Mouse (Mus musculus) adrenal gland, postnatal 4 days (tissue): ENCODE results near the gene Lyrm9. TPM values are rescaled to one million over a fixed set of nuclear protein-coding genes. Genes with fewer than 3 reads are reported as not detected.

ENCODE experiments used
- DNase-seq, 2 experiments: peaks; one replicate each; pipeline ENCODE4 v3.0.0; 2021 to 2022; ENCODE audit warnings: low spot score in 2 of 2, mixed read lengths in 2 of 2
- total RNA-seq, 2 experiments: library from RNA; stranded (reverse); gene quantifications; 2 replicates each; pipeline ENCODE4 v1.2.3; 2021

Gene Lyrm9
- total RNA-seq, 2 experiments from 2014 or later = 24.2 to 28.6 TPM

DNA sequence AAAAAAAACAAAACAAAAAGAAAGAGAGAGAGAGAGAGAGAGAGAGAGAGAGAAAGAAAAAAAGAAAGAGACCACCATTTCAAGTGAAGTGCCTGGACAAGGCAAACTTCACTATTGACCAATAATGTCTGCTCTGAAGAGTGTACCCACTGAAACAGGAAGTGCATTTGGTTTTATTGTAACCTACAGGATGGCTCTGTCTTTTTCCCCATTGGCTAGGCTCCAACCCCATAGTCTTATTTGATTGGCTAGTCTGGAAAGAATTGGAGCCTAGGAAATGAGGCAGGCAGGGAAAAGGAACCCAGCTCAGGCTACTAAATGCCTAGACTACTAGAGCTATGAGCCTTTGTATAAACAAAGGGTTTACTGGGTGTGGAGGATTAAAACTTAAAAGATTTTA is 17.0 kb upstream of the Lyrm9 start:
- DNase-seq = no peak

DNA sequence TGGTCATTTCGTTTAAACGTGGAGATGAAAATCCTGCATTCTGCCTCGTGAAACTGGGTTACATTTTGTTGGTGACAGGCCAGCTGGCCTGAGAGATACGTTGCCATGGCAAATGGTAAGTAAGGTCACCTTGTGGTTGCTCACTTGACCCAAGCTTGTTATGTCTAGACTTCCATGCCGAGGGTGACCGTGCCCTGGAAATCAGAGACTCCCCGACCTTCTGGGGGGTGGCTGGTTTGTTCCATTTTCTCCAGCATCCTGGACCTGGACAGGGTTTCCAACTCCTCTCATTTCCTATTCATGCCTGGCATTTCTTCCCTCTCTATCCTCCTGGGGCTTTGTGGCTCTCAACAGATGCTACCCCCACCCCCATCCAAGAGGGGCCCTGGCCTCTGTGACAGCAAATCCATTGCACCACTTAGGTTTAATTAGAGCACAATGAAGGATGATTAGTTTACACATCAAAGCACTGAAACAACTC is 11.9 kb upstream of the Lyrm9 start:
- DNase-seq = no peak

DNA sequence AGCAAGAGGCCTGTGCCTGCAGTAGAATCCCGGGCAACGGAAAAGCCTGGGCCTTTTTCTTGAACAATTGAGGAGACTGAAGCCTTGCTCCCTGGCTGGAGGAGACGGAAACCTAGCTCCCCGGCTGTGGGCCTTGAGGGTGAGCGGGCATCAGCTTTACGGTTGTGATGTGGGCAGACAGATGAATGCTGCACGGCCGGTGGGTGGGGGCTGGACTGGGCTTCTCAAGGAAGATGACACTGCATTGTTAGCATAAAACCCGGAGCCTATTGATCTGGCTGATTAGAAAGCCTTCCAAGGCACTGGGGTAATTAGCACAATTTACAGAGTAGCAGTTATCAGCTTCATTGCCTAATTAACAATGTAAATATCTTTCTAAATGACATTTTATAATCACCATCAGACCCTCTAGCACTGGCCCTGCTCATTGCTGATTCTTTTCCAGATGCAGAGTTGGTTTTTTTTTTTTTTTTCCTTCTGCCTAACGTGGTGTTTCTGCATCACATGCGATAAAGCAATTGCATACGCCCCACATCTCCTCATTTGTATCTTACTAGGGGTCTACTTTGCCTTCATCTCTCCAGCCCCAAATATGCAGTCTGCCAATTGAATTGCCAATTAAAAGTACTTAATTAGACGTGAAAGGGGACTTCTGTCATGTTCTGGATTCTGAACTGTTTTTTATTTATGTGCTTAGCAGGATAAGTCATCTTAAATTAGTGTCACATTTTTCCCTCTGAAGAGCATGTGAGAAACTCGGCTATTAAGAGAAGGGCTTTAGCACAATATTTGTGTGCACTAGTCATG is 10.2 kb upstream of the Lyrm9 start:
- DNase-seq = no peak

DNA sequence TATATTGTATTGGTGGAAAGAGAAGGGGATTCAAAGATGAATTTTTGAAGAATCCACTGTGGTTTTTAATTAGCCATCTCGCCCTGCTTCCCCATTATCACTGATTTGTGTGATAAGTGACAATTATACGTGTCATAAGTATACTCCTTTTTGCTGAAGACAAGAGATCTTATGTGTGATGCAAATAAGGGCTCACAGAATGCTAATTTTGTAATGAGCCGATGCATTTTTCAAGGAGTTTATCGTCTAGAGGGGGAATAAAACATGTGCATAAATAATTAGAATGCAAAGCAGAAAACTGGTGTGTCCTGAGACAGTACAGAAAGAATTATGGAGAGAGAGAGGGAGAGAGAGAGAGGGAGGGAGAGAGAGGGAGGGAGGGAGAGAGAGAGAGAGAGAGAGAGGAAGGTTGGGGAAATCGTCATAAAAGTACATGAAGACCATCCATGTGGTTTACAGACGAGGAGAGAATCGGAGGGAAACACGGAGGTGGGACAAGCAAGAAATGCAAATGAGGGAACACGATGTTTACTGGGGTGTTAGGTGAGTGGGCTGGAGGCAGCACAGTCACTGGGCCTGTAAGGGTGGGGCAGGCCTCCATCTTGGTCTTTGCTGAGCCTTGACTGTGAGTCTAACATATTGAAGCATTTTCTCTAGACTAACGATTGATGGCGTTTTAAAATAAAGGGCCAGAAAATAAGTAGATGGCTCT is 8.9 kb upstream of the Lyrm9 start:
- no peak for DNase-seq

DNA sequence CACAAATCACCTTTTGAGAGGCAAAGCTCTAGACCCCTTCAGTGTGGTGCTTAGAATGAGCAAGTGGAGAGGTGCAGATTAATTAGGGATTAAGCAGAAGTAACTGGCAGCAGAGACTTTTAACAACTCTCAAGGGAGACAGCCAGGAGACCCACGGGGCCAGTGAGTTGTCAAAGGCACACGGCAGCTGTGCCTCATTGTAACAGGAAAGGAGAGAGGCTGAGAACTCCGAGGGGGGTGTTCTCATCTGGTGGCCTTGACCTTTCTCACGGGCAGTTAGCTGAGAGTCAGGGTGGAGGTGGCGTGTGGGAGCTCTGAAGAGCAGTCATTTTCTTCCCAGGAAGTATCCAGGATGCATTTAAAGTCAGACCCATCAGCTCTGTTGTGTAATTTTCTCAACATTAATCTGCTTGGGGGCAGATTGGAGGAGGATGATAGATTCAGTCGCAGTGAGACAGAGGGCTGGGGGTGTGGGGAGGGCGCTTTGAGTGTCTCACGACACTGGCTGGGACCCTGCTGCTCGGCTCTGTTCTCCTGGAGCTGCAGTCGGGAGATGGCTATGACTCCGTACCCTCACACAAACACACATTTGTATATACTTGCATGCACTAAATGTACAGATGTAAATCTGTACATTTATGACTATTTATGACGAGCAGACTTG is 5.9 kb upstream of the Lyrm9 start:
- DNase-seq = no peak

DNA sequence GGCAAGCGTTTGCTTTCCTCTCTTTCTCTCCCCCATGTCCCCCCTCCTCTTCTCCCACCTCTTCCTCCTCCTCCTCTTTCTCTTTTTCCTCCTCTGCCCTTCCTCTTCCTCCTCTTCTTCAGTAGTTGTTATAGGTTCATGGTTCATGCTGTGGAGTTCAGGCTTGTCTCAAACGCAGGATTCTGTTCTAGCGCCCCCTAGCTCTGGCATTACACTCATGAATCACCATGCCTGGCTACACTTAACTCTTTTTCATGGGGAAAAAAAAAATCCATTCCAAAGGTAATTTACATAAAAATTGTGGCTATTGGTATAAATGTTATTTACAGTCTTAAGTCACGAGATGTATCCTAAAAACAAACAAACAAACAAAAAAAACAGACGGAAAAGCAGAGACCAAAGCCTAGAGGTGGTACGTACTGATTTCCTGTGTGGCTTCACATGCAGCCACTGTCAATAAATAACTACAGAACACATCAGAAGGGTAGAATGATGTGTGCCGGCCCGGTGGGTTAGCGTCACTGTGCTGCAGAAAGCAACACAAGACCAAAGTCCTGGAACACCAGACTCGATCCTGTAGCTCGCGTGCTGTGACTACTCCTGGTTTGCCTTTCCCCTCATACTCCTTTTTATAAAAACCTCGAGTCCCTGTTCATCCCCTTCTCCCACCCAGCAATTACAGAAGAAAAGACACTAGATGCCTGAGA is 3.4 kb upstream of the Lyrm9 start:
- DNase-seq = no peak

DNA sequence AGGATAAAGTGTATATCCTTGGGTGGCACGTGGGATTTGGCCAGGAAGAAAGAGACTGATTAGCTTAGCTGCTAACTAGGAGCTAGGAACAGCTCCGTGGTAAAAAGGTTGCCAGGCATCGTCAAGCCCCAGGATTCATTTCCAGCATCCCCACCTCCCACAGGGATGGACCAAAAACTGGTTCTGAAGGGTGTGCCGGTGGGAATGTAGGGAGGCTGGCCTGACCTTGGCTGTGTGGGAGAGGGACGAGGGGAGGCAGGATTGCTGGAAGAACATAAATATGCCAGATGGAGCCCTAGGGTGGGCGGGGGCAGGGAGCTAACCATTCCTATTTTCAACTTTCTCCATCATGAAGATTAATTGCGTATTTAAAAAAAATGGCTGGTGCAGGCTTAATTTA is 1.2 kb downstream of the Lyrm9 start:
- DNase-seq = no peak

DNA sequence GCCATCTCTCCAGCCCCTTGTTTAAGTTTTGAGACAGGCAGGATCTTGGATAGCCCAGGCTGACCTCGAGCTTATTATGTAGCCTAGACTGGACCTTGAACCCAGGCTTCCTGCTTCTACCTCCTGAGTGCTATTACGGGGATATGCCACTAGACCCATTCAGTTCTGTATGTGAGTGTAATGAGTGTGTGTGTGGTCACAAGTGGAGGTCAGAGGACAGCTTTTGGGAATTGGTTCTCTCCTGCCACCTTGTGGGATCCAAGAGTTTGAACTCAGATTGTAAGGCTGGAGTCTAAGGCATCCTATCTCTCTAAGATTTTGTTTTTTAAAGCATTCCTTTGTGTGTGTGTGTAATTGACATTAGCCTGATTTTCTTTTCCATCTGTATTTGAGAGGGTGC is 2.0 kb downstream of the Lyrm9 start:
- no peak for DNase-seq

DNA sequence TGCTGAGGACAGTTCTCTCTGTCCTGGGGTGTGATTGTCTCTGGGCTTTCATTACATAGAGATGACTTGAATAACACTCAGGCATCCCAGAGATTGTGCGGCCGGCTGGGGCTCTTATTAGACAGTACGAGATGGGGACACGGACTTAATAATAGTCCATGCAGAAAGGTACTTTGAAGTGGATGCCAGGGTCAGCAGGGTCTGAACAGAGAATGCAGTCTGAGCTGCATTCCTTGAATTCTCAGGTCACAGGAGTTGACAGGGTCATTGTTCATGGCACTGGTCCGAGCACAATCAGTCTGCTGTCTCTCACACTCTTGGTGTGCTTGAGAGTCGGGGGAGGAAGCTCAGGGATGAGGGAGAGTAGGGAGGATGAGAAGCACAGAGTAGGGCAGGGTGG is 3.0 kb downstream of the Lyrm9 start:
- no peak for DNase-seq

DNA sequence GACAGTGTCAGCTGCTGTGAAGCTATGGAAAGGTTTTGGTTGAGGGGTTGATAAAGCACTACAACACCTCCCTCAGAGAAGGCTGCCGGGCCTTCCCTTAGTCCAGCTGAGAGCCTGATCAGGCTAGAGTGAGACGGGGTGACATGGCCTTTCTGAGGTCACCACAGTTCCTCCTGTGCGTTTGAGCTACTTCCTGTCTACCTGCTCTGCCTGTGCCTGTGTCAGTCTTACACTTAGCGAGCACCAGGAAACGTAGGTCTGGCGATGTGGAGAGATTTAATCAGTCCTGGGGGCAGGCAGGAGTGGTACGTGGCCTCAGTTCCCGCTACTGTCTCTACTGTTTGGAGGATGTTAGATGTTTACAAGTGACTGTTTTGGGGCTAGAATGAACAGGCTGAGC is 3.8 kb downstream of the Lyrm9 start:
- DNase-seq = no peak

DNA sequence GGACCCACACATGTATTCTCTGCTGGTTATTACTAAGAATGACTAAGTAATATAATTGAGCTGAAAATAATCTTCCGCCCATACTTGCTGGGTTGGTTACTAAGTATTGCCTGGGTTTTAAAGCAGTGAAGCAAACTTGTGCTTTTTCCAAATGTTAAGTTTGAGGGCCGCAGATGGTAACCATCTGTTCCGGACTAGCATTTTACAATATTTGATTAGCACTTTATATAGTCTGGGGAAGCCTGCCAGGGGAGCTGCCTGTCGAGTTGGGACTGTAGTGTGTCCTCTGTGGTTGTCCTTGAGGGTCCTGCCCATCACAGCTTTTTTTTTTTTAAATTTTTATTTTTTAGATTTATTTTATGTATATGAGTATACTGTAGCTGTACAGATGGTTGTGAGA is 5.3 kb downstream of the Lyrm9 start:
- no peak for DNase-seq

DNA sequence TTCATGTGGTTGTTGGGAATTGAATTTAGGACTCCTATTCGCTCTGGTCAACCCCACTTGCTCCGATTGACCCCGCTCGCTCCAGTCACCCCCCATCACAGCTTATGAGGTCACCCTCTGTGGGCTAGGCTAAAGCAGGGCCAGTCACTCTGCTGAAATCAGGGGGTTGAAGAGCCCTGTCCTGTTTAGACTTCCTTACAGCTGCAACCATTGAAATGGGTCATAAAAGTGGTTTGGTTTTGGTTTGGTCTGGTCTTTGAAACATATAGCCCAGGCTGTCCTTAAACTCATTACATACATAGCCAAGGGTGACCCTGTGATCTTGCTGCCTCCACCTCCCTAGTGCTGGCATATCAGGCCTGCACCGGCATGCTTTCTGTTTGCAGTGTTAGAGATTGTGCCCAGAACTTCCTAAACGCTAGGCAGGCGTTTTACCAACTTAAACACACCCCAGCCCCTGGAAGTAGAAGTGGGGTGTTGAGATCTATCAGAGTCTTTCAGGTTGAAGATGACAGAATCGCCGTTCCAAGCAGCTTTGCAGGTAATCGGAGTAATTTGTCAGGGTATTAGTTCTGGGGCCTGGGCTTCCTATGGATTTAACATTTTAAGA is 5.8 kb downstream of the Lyrm9 start:
- no peak for DNase-seq

DNA sequence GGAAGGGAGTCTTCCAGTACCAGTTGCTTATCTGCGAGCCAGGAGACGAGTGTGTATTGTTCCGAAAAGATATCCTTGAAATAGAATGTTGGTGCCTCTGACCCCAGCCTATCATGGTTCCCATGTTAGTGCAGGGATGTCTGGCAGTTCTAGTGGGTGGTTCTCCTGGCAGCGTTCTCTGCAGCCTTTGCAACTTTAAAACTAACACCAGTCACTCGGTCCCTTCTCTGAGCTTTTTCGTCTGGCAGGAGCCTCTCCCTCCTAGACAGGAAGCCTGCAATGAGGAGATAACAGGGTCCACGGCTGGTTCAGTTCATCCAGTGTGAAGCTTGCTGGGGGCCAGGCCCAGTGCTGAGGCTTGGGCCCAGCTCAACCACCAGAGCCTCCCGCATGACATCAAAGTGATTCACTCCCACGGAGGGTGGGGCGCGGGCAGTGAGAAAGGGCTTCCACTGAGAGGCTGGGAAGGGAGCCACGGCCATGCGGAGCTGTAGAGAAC is 6.5 kb downstream of the Lyrm9 start:
- DNase-seq = peak in 1 of 2 experiments; percentile 22

DNA sequence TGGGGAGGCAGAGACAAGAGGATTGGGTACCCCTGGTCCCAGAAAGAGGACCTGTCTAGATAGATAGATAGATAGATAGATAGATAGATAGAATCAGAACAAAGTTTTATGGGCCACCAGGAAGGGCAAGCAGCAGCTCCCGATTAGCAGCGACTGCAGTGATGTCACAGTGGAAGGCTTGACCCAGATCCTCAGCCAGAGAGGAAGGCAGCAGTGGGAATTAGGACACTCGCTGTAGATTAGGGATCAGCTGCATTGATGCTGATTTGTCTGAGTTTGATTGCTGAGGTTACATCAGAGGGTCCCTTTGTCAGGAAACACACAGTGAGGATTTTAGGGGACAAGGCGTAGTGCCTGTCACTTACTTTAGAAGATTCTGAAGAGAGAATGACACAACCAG is 10.1 kb downstream of the Lyrm9 start:
- DNase-seq = no peak

DNA sequence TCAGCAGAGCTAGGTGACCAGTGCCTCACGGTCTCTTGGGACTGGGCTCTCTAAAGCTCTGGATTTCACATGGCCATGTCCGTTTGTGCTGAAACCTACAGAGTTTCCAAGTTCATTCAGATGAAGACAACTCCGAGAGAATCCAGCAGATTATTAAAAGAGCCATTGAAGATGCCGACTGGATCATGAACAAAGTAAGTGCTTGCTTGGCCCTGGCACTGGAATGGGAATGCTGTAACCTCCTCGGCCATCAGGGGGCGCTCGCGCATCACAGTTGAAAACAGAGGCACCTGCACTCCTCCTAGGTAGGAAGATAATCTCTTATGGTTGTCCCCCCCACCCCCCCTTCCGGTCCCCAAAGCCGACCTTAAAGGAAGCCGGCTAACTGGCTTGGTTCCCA is 11.6 kb downstream of the Lyrm9 start:
- DNase-seq = peak; percentile 47 to 55

DNA sequence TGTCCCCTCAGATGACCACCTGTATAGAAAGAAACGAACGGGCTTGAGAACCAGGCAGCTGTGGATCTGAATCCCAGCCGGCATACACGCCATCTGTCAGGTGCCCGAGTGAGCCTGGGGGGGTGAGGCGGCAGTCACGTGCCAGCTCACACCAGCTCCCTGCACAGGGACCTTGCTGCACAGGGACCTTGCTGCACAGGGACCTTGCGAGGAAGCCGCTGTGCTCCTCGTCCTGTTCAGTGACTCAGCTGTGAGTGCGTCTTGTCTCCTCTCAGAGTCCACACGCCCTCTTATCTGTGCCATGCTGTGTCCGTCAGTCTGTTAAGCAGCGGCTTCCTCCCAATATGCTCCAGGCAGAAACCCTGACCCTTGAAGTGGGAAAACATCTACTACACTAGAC is 13.1 kb downstream of the Lyrm9 start:
- no peak for DNase-seq

DNA sequence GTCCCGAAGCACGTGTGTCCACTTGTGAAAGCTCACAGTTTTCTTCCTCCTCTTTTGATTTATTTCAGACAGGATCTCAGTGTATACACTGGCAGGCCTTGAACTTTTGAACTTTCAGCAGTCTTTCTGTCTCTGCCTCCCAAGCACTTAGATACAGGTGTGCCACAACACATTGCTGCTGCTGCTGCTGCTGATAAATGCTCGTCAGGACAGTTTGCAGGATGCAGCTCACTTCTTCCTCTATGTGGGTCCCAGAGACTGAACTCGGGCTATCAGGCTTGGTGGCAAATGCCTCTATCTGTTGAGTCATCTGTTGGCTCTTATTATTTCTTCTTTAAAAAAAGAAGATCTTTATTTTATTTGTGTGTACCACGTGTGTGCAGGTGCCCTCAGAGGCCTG is 13.8 kb downstream of the Lyrm9 start:
- no peak for DNase-seq

DNA sequence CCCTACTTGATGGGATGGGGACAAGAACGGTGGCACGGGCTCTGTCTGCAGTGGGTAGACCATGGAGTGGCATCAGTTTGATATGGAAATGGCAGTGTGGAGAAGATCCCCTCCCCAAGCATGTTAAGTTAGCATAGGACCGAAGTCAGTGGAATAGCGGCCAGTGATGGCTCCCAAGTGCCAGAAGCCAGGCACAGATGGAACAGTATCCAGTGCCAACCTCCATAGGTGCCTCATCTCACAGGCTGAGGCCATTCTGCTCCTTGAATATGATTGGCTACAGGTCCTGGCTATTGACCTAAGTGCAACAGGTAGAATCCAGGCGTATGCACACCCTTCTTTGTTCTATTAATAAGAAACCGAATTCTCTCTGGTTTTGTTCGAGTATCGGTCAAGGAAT is 15.6 kb downstream of the Lyrm9 start:
- no peak for DNase-seq

DNA sequence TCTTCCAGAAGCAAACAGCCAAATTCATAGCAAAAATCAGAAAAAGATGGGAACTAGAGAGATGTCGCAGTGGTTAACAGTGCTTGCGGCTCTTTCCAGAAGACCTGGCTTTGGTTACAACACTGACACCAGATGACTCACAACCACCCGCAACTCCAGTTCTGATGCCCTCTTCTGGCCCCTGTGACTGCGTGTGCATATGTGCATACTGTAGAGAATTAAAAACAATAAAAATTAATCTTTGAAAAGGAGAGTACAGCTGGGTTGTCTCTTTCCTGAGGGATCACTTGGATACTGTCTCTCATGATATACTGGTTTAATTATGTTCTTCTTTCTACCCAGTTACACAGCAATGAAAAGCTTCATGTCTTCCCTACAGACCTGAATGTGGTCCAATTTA is 20.2 kb downstream of the Lyrm9 start:
- no peak for DNase-seq

DNA sequence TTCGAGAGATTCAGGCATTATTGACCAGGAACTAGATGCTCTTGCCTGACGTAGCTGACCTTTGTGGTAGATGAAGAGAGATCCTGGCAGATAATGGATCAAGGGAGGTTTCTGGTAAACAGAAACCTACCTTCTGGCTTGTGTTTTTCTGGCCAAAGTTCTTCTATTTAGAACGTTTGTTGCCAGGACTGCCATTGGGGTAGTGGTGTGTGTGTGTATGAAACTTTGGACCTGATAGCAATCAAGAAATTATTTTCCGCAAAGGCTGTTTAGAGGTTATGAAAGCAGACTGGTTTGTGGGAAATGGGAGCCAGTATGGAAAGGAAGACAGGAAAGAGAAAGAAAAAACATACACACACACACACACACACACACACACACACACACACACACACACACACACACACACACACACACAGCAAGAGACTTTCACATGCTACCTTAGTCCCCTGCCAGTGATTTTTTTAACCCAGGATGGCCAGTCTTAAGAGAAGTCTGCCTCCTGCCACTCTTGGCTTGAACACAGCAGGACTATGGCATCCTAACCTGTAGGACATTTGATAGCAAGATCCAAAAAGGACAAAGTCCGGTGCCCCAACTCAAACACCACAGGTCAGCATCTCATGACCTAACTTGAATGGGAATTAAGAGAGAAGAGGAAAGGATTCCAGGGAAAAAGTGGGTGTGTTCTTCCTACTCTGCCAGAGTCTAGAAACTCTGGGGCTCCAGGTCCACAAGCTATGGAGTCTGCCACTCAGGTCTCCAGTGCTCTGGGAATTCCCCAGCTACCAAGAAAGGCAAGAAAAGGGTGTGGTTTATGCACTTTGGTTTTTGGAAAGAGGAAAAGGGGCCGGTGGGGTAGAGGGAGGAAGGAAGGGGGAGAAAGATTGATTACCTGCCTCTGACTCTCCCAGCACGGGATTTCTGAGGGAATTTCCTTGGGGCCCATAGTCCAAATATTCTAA is 21.8 kb downstream of the Lyrm9 start:
- no peak for DNase-seq
